Mouse (Mus musculus) adrenal gland, postnatal 14 days (tissue): ENCODE measurements around the gene Zfp106. TPM values are rescaled to one million over a fixed set of nuclear protein-coding genes. Genes with fewer than 3 reads are reported as not detected.

ENCODE experiments used
- DNase-seq: peaks from one replicate; pipeline ENCODE4 v3.0.0; 2021; ENCODE audit warnings: mixed read lengths
- total RNA-seq: library from RNA; stranded (reverse); gene quantifications from 2 replicates; pipeline ENCODE4 v1.2.3, GENCODE M21; 2021

Zfp106 gene
- total RNA-seq, 1 experiment from 2014 or later, result 93.3 TPM

DNA sequence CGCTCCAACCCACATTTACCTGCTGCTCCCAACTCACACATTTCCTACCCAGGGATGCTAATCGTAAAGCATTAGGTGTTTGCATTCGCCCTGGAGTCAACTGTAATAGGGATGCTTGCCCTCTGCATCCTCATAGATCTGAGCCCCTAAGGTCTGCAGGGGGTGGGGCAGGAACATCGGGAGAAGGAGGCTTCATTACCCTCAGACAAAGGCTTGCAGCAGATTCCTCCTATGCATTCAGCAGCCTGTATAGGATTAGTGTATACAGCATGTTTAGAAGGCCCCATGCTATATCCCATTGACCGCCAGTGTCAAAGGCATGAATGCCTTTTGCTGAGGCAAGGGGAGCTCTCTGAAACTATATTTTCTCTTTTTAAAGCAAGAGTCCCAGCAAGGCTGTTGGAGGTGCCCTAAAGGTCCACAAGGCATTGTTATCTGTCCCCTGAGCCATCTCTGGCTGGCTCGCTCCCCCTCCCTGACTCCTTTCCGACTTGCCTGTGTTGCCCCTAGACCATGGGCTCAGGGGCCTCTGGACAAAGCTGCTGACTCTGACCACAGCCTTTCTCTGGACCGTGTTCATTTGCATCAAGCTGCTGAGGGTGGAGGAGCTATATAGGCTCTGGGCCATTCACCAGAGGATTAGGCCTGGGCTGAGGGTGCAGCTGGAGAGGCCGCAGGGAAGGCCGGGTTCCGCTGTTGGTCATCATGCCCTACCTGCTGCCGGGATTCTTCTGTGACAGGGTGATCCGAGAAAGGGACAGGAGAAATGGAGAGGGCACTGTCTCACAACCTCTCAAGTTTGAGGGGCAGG is 87.2 kb downstream of the Zfp106 start:
- no peak for DNase-seq

DNA sequence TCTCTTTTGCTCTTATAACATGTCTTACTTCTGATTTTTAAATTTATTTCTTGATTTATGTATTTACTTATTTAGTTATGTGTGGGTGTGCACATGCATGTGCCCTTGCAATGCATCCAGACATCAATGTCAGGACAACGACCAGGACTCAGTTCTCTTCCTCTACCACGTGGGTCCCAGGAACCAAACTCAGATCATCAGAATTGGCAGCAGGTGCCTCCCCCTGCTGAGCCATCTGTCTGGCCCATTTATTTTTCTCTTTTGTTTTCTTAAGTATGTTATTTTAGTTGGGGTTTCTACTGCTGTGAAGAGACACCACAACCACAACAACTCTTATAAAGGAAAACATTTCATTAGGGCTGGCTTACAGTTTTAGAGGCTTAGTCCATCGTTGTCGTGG is 92.8 kb downstream of the Zfp106 start:
- no peak for DNase-seq

DNA sequence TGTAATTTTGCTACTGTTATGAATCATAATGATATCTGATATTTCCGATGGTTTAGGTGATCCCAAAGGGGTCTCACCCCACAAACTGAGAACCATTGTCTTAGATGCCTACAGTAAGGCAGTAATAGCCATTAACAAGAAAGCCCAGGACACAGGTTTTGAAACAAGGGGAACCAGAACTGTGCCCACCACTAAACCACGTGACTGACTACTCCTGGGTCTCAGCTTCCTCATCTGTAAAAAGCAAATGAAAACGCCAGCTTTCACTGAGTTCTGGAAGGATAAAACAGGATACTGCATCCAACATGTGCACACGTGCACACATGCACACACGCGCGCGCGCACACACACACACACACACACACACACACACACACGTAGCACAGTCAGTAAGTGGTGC is 93.9 kb downstream of the Zfp106 start:
- DNase-seq, result no peak

DNA sequence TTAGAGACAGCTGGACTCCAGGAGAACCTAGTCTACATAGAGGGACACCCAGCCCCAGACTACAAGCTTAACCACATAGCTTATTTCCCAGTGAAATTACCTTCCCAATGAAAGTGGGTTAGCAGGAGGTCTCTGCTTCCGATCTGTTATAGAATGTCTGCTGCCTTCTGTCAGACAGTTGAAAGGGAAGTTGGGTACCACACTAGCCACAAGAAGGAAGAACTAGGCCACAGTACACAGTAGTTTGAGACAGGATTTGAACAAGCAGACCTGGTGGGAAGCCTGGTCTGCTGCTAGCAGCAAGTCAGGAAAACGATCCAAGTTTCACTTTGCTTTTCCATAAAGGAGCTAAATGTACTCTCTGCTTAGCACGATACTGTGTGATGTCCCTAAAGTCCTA is 94.4 kb downstream of the Zfp106 start:
- no peak for DNase-seq

DNA sequence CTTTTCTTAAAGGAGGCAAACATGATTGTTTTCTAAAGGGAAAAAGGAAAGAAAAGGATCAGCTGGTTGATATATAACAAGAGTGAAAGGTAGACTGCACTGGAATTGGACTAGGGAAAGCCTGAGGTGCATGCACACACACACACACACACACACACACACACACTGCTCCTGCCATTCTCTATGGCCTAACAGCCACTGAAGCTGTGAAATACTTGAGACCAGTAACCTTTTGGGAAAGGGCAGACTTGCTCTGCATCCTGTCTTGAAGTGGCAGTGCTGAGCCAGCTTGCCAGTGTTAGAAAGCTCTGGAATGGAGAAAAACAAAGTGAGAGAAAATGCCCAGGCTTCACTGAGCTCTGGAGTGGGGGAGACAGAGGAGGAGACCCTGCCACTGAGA is 95.6 kb downstream of the Zfp106 start:
- DNase-seq, result no peak

DNA sequence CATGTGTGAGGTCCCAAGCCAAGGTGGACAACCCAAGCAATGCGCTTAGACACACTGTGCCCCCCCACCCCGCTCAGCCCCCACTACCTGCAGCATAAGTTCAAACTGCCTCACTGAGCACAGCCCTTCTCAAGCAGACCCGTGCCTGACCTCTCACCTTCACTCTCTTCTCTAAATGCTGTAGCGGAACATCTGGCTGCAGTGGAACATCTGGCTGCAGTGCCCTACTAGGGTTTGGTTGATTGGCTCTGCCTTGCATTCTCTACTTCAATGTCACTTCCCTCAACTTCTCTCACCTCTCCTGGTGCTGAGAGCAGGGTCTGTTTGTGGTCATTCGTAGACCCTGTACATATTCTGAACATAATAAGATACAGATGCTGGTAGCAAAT is 98.3 kb downstream of the Zfp106 start:
- DNase-seq, result no peak

DNA sequence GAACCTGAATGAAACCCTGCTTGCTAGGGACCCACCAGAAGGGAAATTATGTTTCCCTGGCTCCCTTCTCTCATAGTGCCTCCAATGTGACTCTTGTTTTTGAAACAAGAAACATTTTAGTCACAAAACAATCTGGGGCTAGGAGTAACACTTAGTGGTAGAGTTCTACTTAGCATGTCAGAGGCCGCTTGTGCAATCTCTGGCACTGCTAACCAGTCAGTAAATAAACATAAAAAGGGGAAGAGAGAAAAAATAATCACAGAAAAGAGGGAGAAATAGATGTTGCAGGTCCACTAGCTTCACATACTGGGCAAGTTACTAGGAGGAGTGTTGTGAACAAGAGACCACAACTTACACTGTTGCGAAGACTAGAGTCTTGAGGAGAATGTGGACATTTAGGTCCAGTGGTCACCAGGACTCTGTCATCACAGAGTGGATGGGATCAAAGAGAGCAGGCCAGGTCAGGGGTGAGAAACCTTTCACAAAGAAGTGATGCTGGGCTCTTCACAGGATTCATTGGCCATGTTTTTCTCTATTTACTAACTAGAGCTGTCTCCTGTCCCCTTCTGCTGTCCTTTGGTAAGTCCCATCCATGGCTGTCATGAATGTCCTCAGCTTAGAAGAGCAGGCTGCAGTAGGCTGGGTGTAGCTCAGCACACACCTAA is 98.8 kb downstream of the Zfp106 start:
- DNase-seq, result no peak

DNA sequence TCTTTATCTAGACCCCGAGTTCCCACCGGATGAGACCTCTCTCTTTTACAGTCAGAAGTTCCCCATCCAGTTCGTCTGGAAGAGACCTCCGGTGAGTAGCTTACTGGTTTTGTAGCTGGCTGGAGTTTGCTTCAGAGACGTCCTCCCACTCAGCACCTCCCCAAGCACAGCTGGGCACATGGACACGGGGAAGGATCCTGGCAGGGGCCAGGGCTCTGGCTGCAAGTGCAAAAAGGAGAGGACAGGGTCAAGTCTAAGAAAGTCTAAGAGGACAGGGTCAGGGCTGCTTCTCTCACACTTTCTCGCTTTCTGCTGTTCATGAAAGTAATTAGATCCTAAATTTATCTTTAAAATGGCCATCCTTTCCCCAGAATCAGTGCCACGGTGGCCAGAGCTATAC is 99.6 kb downstream of the Zfp106 start:
- DNase-seq, result peak; percentile 22

DNA sequence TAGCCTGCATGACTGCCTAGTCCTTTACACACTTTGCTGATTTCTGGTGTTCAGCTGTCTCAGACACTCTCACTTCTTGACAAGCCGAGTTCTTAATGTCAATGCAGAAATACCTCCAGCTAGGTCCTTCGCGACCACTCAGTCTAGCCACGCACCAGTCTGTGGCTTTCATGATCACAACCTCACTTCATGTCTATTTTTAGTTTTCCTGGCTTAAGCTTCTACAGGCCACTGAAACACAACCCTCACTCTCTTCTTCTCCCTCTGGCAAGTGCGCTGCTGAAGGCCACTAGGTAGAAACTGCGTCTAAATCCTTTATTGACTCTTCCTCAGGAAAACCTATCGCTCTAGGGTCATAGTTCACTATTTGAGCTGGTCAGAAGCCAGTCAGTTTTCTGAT is 100.3 kb downstream of the Zfp106 start:
- no peak for DNase-seq

DNA sequence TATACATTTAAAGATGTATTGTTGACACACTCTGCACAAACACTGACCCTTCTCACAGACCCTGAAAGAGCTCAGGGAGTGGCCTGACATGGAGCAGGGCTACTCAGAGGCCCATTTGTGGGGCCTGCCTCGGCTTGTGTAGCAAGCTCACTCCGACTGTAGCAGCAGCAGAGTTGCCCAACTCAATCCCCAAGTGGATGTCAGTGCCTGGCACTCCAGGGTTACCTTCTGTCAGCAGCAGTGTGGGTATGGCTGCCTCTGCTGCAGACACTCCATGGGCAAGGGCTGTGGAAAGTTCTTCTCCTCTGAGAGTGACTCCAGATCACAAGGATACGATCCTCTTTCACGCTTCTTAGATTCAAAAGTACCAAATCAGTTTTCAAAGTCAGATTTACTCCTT is 103.4 kb downstream of the Zfp106 start:
- peak; percentile 49 for DNase-seq

Other genes with a start within 250 kb of the Zfp106 start
- 0.23 TPM in 1 of 2 replicates, not detected in the other for gene Pla2g4f, start 249.7 kb downstream of the Zfp106 start, total RNA-seq
- 34.1 and 44.3 TPM in 2 replicates for gene Vps39, start 210.7 kb downstream of the Zfp106 start, total RNA-seq
- 33.5 and 40.0 TPM in 2 replicates for gene Ganc, start 159.9 kb downstream of the Zfp106 start, total RNA-seq
- gene Tmem87a, start 159.7 kb downstream of the Zfp106 start, total RNA-seq, result 36.2 and 38.3 TPM in 2 replicates
- 0.38 and 0.52 TPM in 2 replicates for gene Capn3, start 107.8 kb downstream of the Zfp106 start, total RNA-seq
- 55.9 and 56.0 TPM in 2 replicates for gene Snap23, start 3.8 kb upstream of the Zfp106 start, total RNA-seq
- 13.5 and 14.3 TPM in 2 replicates for gene Haus2, start 45.5 kb upstream of the Zfp106 start, total RNA-seq
- gene Lrrc57, start 45.7 kb upstream of the Zfp106 start, total RNA-seq, result 13.5 and 15.4 TPM in 2 replicates
- gene Stard9, start 65.3 kb upstream of the Zfp106 start, total RNA-seq, result 14.0 and 14.4 TPM in 2 replicates